Mouse (Mus musculus) forebrain, embryonic 15.5 days (tissue): ENCODE measurements around the gene Fgfr2. TPM values are rescaled to one million over a fixed set of nuclear protein-coding genes. Genes with fewer than 3 reads are reported as not detected.
A peak's percentile ranks its signal among the peaks of the same experiment; 100 is the strongest.

Source experiments
- ATAC-seq: fragments of 200-750 bp; cut with Nextera tagmentation; replicated peaks from 2 replicates; pipeline ENCODE4 v1.8.0; 2017; ENCODE audit warnings: mild to moderate bottlenecking, moderate TSS enrichment, moderate library complexity
- H3K27ac ChIP-seq: fragments of 300-500 bp; sonication (generic); replicated peaks from 2 replicates; pipeline ENCODE4 v1.5.1; 2015; ENCODE audit warnings: mild to moderate bottlenecking, inconsistent platforms
- H3K27me3 ChIP-seq: fragments of 300-500 bp; sonication (generic); 2 replicates; pipeline ENCODE4 v1.6.1; 2015; ENCODE audit warnings: inconsistent platforms
- H3K36me3 ChIP-seq: fragments of 300-500 bp; sonication (generic); 2 replicates; pipeline ENCODE4 v1.6.1; 2015; ENCODE audit warnings: mild to moderate bottlenecking, inconsistent platforms
- H3K4me1 ChIP-seq: fragments of 300-500 bp; sonication (generic); 2 replicates; pipeline ENCODE4 v1.6.1; 2015; ENCODE audit warnings: inconsistent platforms
- H3K4me2 ChIP-seq: fragments of 300-500 bp; sonication (generic); replicated peaks from 2 replicates; pipeline ENCODE4 v1.6.1; 2015; ENCODE audit warnings: mild to moderate bottlenecking, inconsistent platforms
- H3K4me3 ChIP-seq: fragments of 300-500 bp; sonication (generic); 2 replicates; pipeline ENCODE4 v1.5.1; 2015; ENCODE audit warnings: mild to moderate bottlenecking, inconsistent platforms
- H3K9ac ChIP-seq: fragments of 300-500 bp; sonication (generic); replicated peaks from 2 replicates; pipeline ENCODE4 v1.6.1; 2015; ENCODE audit warnings: mild to moderate bottlenecking, inconsistent platforms
- H3K9me3 ChIP-seq: fragments of 300-500 bp; sonication (generic); 2 replicates; pipeline ENCODE4 v1.6.1; 2016; ENCODE audit warnings: inconsistent platforms
- WGBS: fragments of 180-500 bp; shearing (Covaris S2); methylation state at CpG from one replicate; pipeline ENCODE4 v1.1.7; 2015; ENCODE audit warnings: mixed read lengths; 5-methylcytosine and 5-hydroxymethylcytosine counted together
- polyA plus RNA-seq: library from polyadenylated mRNA; unstranded; fragments of >200 nt; fragmentation: Nextera tagmentation; extraction: Ambion mirVana; gene quantifications from 2 replicates; pipeline ENCODE4 v1.2.1, GENCODE M21; 2015

The Fgfr2 gene
- polyA plus RNA-seq, 1 experiment from 2014 or later: 48.1 TPM

- H3K9ac ChIP-seq: no peak overlapping the region
- peak overlapping the region; percentile 42; the same call in 1 of the 2 replicates for H3K27ac ChIP-seq
- 24% methylated on average over 6 of the region's 6 CpGs for whole genome bisulfite sequencing
- H3K4me3 ChIP-seq: no peak overlapping the region
- no peak overlapping the region for H3K4me2 ChIP-seq
- no peaks in the 10 kb centered on the region for H3K27me3 ChIP-seq
- ATAC-seq: no peak
- peaks cover 18% of the 10 kb centered on the region for H3K4me1 ChIP-seq
- H3K9me3 ChIP-seq: no peaks in the 10 kb centered on the region
- no peaks in the 10 kb centered on the region for H3K36me3 ChIP-seq
Observed at GRCm38 (mm10) chr7:132263186-132263585, 860.0 kb downstream of the Fgfr2 start.

GRCm38 (mm10) chr7:132262696-132263095, 860.5 kb downstream of the Fgfr2 start:
- Histone ChIP-seq H3K27me3 (no peaks in the 10 kb centered on the region), H3K36me3 (no peaks in the 10 kb centered on the region), H3K4me2 (no peak overlapping the region), H3K9me3 (no peaks in the 10 kb centered on the region), H3K4me1 (peaks cover 18% of the 10 kb centered on the region), H3K4me3 (no peak overlapping the region), H3K9ac (no peak overlapping the region), H3K27ac (0 out of 2 replicates have a peak overlapping the region, but pooled peaks have one; percentile 42)
- no peak for ATAC-seq
- 28% methylated on average over 6 of the region's 6 CpGs for WGBS

- 62% methylated on average over 3 of the region's 3 CpGs for WGBS
- H3K27me3 ChIP-seq: no peaks in the 10 kb centered on the region
- no peak for ATAC-seq
- no peaks in the 10 kb centered on the region for H3K9me3 ChIP-seq
- H3K9ac ChIP-seq: no peak overlapping the region
- peaks cover 18% of the 10 kb centered on the region for H3K4me1 ChIP-seq
- no peaks in the 10 kb centered on the region; the same call in 1 of the 2 replicates for H3K36me3 ChIP-seq
- no peak overlapping the region for H3K4me3 ChIP-seq
- H3K4me2 ChIP-seq: no peak overlapping the region
- no peak overlapping the region for H3K27ac ChIP-seq
Observed at GRCm38 (mm10) chr7:132261885-132262284, 861.3 kb downstream of the Fgfr2 start.

- no peak for ATAC-seq
- WGBS: 84% methylated on average over 5 of the region's 5 CpGs
- H3K4me1 ChIP-seq: peaks cover 18% of the 10 kb centered on the region
Observed at GRCm38 (mm10) chr7:132260632-132261031, 862.5 kb downstream of the Fgfr2 start.

GRCm38 (mm10) chr7:132258817-132259216, 864.3 kb downstream of the Fgfr2 start:
- WGBS: 41% methylated on average over 7 of the region's 7 CpGs
- no peak for ATAC-seq
- Histone ChIP-seq H3K4me2 (no peak overlapping the region), H3K4me1 (peaks cover 12% of the 10 kb centered on the region), H3K9me3 (no peaks in the 10 kb centered on the region), H3K9ac (no peak overlapping the region), H3K27me3 (no peaks in the 10 kb centered on the region), H3K36me3 (no peaks in the 10 kb centered on the region; the same call in 1 of the 2 replicates), H3K27ac (no peak overlapping the region), H3K4me3 (no peak overlapping the region)

More at GRCm38 (mm10) chr7:132260632-132261031, 862.5 kb downstream of the Fgfr2 start:
- Histone ChIP-seq H3K27ac (no peak overlapping the region), H3K27me3 (no peaks in the 10 kb centered on the region), H3K4me2 (no peak overlapping the region), H3K9me3 (no peaks in the 10 kb centered on the region), H3K9ac (no peak overlapping the region), H3K36me3 (no peaks in the 10 kb centered on the region; the same call in 1 of the 2 replicates), H3K4me3 (no peak overlapping the region)

- Histone ChIP-seq H3K4me3 (no peak overlapping the region), H3K9me3 (no peaks in the 10 kb centered on the region), H3K9ac (no peak overlapping the region), H3K27ac (no peak overlapping the region), H3K36me3 (no peaks in the 10 kb centered on the region; the same call in 1 of the 2 replicates), H3K4me1 (peaks cover 12% of the 10 kb centered on the region), H3K27me3 (no peaks in the 10 kb centered on the region), H3K4me2 (no peak overlapping the region)
- ATAC-seq: no peak
- 50% methylated on average over 5 of the region's 5 CpGs for WGBS
Observed at GRCm38 (mm10) chr7:132258216-132258615, 864.9 kb downstream of the Fgfr2 start.

- H3K9ac ChIP-seq: no peak overlapping the region
- no peaks in the 10 kb centered on the region; the same call in 1 of the 2 replicates for H3K36me3 ChIP-seq
- H3K4me3 ChIP-seq: no peak overlapping the region
- H3K4me1 ChIP-seq: peaks cover 18% of the 10 kb centered on the region
- no peak overlapping the region for H3K4me2 ChIP-seq
- H3K27me3 ChIP-seq: no peaks in the 10 kb centered on the region
- no peaks in the 10 kb centered on the region for H3K9me3 ChIP-seq
- peak overlapping the region; percentile 88 for H3K27ac ChIP-seq
- peak; percentile 77 for ATAC-seq
- WGBS: 54% methylated on average over 5 of the region's 5 CpGs
Observed at GRCm38 (mm10) chr7:132253513-132253912, 869.6 kb downstream of the Fgfr2 start.

GRCm38 (mm10) chr7:132253078-132253477, 870.1 kb downstream of the Fgfr2 start:
- Histone ChIP-seq H3K27me3 (no peaks in the 10 kb centered on the region), H3K4me1 (peaks cover 22% of the 10 kb centered on the region), H3K9me3 (no peaks in the 10 kb centered on the region), H3K4me3 (no peak overlapping the region), H3K36me3 (no peaks in the 10 kb centered on the region; the same call in 1 of the 2 replicates), H3K4me2 (no peak overlapping the region), H3K9ac (no peak overlapping the region), H3K27ac (peak overlapping the region; percentile 88)
- peak; percentile 32 for ATAC-seq
- 64% methylated on average over 4 of the region's 4 CpGs for WGBS

- peaks cover 42% of the 10 kb centered on the region for H3K4me1 ChIP-seq
- no peak for ATAC-seq
- H3K27me3 ChIP-seq: no peaks in the 10 kb centered on the region
- 77% methylated on average over 10 of the region's 10 CpGs for WGBS
- H3K4me3 ChIP-seq: no peak overlapping the region
- H3K4me2 ChIP-seq: no peak overlapping the region
- H3K27ac ChIP-seq: no peak overlapping the region
- H3K9ac ChIP-seq: no peak overlapping the region
- no peaks in the 10 kb centered on the region for H3K36me3 ChIP-seq
- no peaks in the 10 kb centered on the region for H3K9me3 ChIP-seq
Observed at GRCm38 (mm10) chr7:132249563-132250119, 873.5 kb downstream of the Fgfr2 start.

GRCm38 (mm10) chr7:132247567-132247966, 875.6 kb downstream of the Fgfr2 start:
- Histone ChIP-seq H3K4me2 (peak overlapping the region; percentile 18; the same call in 1 of the 2 replicates), H3K4me3 (no peak overlapping the region), H3K36me3 (no peaks in the 10 kb centered on the region), H3K9me3 (no peaks in the 10 kb centered on the region), H3K9ac (no peak overlapping the region; the same call in 1 of the 2 replicates), H3K27me3 (no peaks in the 10 kb centered on the region), H3K4me1 (peaks cover 29% of the 10 kb centered on the region), H3K27ac (peak overlapping the region; percentile 87)
- WGBS: 3% methylated on average over 11 of the region's 11 CpGs
- peak; percentile 95 for ATAC-seq

- H3K27ac ChIP-seq: peak overlapping the region; percentile 87
- ATAC-seq: no peak
- peak overlapping the region; percentile 18; the same call in 1 of the 2 replicates for H3K4me2 ChIP-seq
- no peaks in the 10 kb centered on the region for H3K36me3 ChIP-seq
- H3K4me1 ChIP-seq: peaks cover 29% of the 10 kb centered on the region
- no peak overlapping the region; the same call in 1 of the 2 replicates for H3K9ac ChIP-seq
- H3K27me3 ChIP-seq: no peaks in the 10 kb centered on the region
- 33% methylated on average over 5 of the region's 5 CpGs for WGBS
- no peak overlapping the region for H3K4me3 ChIP-seq
- H3K9me3 ChIP-seq: no peaks in the 10 kb centered on the region
Observed at GRCm38 (mm10) chr7:132247091-132247490, 876.1 kb downstream of the Fgfr2 start.

GRCm38 (mm10) chr7:132245730-132246129, 877.4 kb downstream of the Fgfr2 start:
- peaks cover 27% of the 10 kb centered on the region for H3K4me1 ChIP-seq
- H3K36me3 ChIP-seq: no peaks in the 10 kb centered on the region
- no peaks in the 10 kb centered on the region for H3K9me3 ChIP-seq
- WGBS: 96% methylated on average over 6 of the region's 6 CpGs
- H3K27ac ChIP-seq: no peak overlapping the region
- no peak overlapping the region for H3K4me3 ChIP-seq
- no peak overlapping the region for H3K4me2 ChIP-seq
- H3K9ac ChIP-seq: no peak overlapping the region
- no peaks in the 10 kb centered on the region for H3K27me3 ChIP-seq
- no peak for ATAC-seq

GRCm38 (mm10) chr7:132244637-132245036, 878.5 kb downstream of the Fgfr2 start:
- no peak for ATAC-seq
- Histone ChIP-seq H3K9me3 (no peaks in the 10 kb centered on the region), H3K4me2 (no peak overlapping the region), H3K36me3 (peaks cover 4% of the 10 kb centered on the region; the same call in 1 of the 2 replicates), H3K9ac (no peak overlapping the region), H3K27ac (no peak overlapping the region), H3K4me3 (no peak overlapping the region), H3K4me1 (peaks cover 27% of the 10 kb centered on the region), H3K27me3 (no peaks in the 10 kb centered on the region)
- 94% methylated on average over 14 of the region's 14 CpGs for WGBS
